8 mouse cellular contexts compared by ENCODE assay signal in the genomic region with DNA sequence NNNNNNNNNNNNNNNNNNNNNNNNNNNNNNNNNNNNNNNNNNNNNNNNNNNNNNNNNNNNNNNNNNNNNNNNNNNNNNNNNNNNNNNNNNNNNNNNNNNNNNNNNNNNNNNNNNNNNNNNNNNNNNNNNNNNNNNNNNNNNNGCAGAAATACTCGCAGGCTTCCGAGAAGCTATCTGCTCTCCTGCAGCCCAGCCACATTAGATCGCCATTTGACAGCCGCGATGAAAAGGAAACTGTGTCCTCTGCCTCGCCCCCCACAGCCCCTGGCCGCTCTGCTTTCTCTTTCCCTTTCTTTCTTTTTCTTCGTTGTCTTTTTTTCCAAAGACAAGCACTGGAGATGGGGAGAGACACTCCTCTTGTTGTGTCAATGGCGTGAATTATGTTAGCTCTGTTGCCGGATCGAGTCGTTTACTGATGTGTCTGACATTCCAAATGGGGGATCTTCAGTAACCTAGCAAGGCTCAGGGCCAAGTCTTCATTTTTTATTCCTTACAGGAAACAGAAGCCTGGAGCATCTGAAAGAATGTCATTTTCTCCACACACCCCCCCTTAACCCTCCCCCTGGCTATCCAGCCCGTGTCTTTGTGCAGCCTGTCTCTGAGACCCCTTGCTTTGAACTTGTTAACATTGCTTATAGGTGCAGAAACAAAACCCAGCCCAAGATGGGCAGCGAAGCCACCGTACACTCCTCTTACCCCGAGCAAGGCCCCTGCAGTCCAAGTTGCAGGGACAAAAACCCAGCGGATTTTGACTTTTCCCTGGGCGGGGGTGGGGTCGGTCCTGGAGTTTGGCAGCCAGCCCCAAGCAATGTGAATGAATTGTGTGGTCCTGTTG.
DNase-seq lines count a peak whose midpoint lies in the region; ATAC-seq and TF ChIP-seq lines count a peak whose summit lies in the region.

No protein-coding gene starts in this region.

- 9% methylated on average over 19 of the region's 19 CpGs for WGBS in heart, postnatal 0 days
- 1% methylated on average over 19 of the region's 19 CpGs for WGBS in midbrain, embryonic 11.5 days

- 0 out of 2 replicates have a peak, but pooled peaks cover 5% of the 10 kb centered on the region for H3K27me3 ChIP-seq in heart, postnatal 0 days (ENCODE audit: control insufficient read depth, insufficient read depth, low read length)
- peaks cover 7% of the 10 kb centered on the region; the same call in 1 of the 2 replicates for H3K27me3 ChIP-seq in midbrain, embryonic 11.5 days (ENCODE audit: control insufficient read depth, insufficient read depth, low read length)

- ATAC-seq in heart, postnatal 0 days (ENCODE audit: insufficient read depth, low read depth) = no peak
- ATAC-seq in hematopoietic stem cell, adult 5-6 weeks (replicated peaks in 1 of 2; ENCODE audit: insufficient read depth in 1 of 2, low FRiP score in 2 of 2, low TSS enrichment in 1 of 2, low read depth in 1 of 2, poor library complexity in 2 of 2, severe bottlenecking in 2 of 2) = peak; percentile 17 to 20; a peak in 1 of 4 replicates
- peak; percentile 75 for ATAC-seq in midbrain, embryonic 11.5 days (ENCODE audit: low FRiP score)

- no peak for TF ChIP-seq EP300 in heart, postnatal 0 days (IDR thresholded peaks at IDR 0.05; ENCODE audit: low read depth)

- no peaks in the 10 kb centered on the region for H3K4me1 ChIP-seq in heart, postnatal 0 days (ENCODE audit: control insufficient read depth, insufficient read depth)
- peaks cover 16% of the 10 kb centered on the region for H3K4me1 ChIP-seq in midbrain, embryonic 11.5 days (ENCODE audit: control insufficient read depth, insufficient read depth, low read length)

- H3K4me2 ChIP-seq in heart, postnatal 0 days (ENCODE audit: low read depth, low read length) = peak overlapping the region; percentile 63
- peak overlapping the region; percentile 50 for H3K4me2 ChIP-seq in midbrain, embryonic 11.5 days

- no peak for DNase-seq in heart, postnatal 0 days (ENCODE audit: low spot score)
- DNase-seq in heart, adult 11 months = no peak
- peak; percentile 64 for DNase-seq in embryo, embryonic 10.5 days (ENCODE audit: low spot score)
- peak; percentile 94 for DNase-seq in midbrain, embryonic 11.5 days (ENCODE audit: low spot score, missing footprints)
- DNase-seq in urinary bladder, adult 18-20 months (ENCODE audit: low spot score in 2 of 2) = no peak
- no peak for DNase-seq in spleen, postnatal 14 days (ENCODE audit: low spot score in 2 of 2)
- DNase-seq in adrenal gland, adult 8-10 months = no peak

- no peak for TF ChIP-seq CTCF in heart, postnatal 0 days (IDR thresholded peaks at IDR 0.05; ENCODE audit: low read depth)

- H3K9me3 ChIP-seq in heart, postnatal 0 days (replicated peaks; ENCODE audit: control insufficient read depth, low read length) = no peaks in the 10 kb centered on the region
- H3K9me3 ChIP-seq in midbrain, embryonic 11.5 days (ENCODE audit: control insufficient read depth, low read length) = no peaks in the 10 kb centered on the region

- H3K27ac ChIP-seq in heart, postnatal 0 days (ENCODE audit: low read depth) = no peak overlapping the region
- peak overlapping the region; percentile 31 for H3K27ac ChIP-seq in midbrain, embryonic 11.5 days (ENCODE audit: low read depth, low read length)

- H3K9ac ChIP-seq in heart, postnatal 0 days (replicated peaks; ENCODE audit: low read depth, low read length) = no peak overlapping the region
- H3K9ac ChIP-seq in midbrain, embryonic 11.5 days (ENCODE audit: low read length) = peak overlapping the region; percentile 21

- no peaks in the 10 kb centered on the region for H3K36me3 ChIP-seq in heart, postnatal 0 days (replicated peaks; ENCODE audit: control insufficient read depth, insufficient read depth, low read length)
- H3K36me3 ChIP-seq in midbrain, embryonic 11.5 days (ENCODE audit: control insufficient read depth, insufficient read depth, low read length) = no peaks in the 10 kb centered on the region

- H3K4me3 ChIP-seq in heart, postnatal 0 days (ENCODE audit: low read depth, low read length) = peak overlapping the region; percentile 47
- peak overlapping the region; percentile 19 for H3K4me3 ChIP-seq in midbrain, embryonic 11.5 days (ENCODE audit: low read depth, low read length)

Comparison
In these comparisons a context has a peak if more than half of its experiments do, and no peak if none do; other contexts are left out.
1. DNase-seq: peak in embryo, embryonic 10.5 days (single experiment) and midbrain, embryonic 11.5 days (single experiment); none in heart, postnatal 0 days (single experiment), heart, adult 11 months (single experiment), urinary bladder, adult 18-20 months (0 of 2), spleen, postnatal 14 days (0 of 2) and adrenal gland, adult 8-10 months (single experiment).